ENCODE assay signal across 24 mouse cellular contexts in genomic region chr6:5819674-5820073, GRCm38 (mm10).
DNase-seq lines count a peak whose midpoint lies in the region; ATAC-seq and TF ChIP-seq lines count a peak whose summit lies in the region.
"Had no signal": no experiment of that assay in that cellular context is flagged by ENCODE, and none has a peak within 500 bp of the region (broad histone marks: within the 10 kb centered on the region; RNA-seq: fewer than 3 reads in every experiment).

No protein-coding gene starts in this region.

- H3K79me2 ChIP-seq in heart, adult 2 months (replicated peaks; ENCODE audit: control insufficient read depth, insufficient read depth, low read length) = no peaks in the 10 kb centered on the region

- no peak for TF ChIP-seq EP300 in heart, adult 2 months (IDR thresholded peaks at IDR 0.05; ENCODE audit: insufficient read depth, low read depth, low read length)

- no peaks in the 10 kb centered on the region for H3K36me3 ChIP-seq in heart, embryonic 10.5 days
- H3K36me3 ChIP-seq in heart, adult 2 months (ENCODE audit: control insufficient read depth, insufficient read depth, low read length) = no peaks in the 10 kb centered on the region
- no peaks in the 10 kb centered on the region for H3K36me3 ChIP-seq in megakaryocyte, embryonic 14.5 days (replicated peaks; ENCODE audit: low read length)
- H3K36me3 ChIP-seq in intestine, postnatal 0 days (ENCODE audit: control insufficient read depth, insufficient read depth) = no peaks in the 10 kb centered on the region
- H3K36me3 ChIP-seq: embryonic facial prominence, embryonic 12.5 days; embryonic facial prominence, embryonic 15.5 days; heart, embryonic 13.5 days had no signal

- intact Hi-C loops in heart, adult 2 months (cut with DNase I) = no loop called here

- H3K9ac ChIP-seq in heart, adult 2 months (ENCODE audit: low read depth, low read length) = no peak overlapping the region
- H3K9ac ChIP-seq in intestine, postnatal 0 days (ENCODE audit: low read depth, low read length) = no peak overlapping the region
- H3K9ac ChIP-seq: embryonic facial prominence, embryonic 12.5 days; embryonic facial prominence, embryonic 15.5 days; forebrain, postnatal 0 days; heart, embryonic 13.5 days; hindbrain, embryonic 14.5 days had no signal

- ATAC-seq in megakaryocyte, adult 5-6 weeks (ENCODE audit: poor library complexity, severe bottlenecking) = no peak
- ATAC-seq in intestine, postnatal 0 days = peak; percentile 91
- ATAC-seq: CD4-positive, CD25-positive, alpha-beta regulatory T cell, adult 4 months; forebrain, embryonic 14.5 days; forebrain, postnatal 0 days; hindbrain, postnatal 0 days had no signal

- no peak overlapping the region for H3K4me3 ChIP-seq in heart, embryonic 10.5 days
- no peak overlapping the region for H3K4me3 ChIP-seq in heart, adult 2 months
- peak overlapping the region; percentile 28 for H3K4me3 ChIP-seq in megakaryocyte, embryonic 14.5 days (replicated peaks)
- H3K4me3 ChIP-seq in intestine, postnatal 0 days (ENCODE audit: low read depth, low read length) = no peak overlapping the region
- H3K4me3 ChIP-seq: embryonic facial prominence, embryonic 12.5 days; embryonic facial prominence, embryonic 15.5 days; heart, embryonic 13.5 days had no signal

- DNase-seq in heart, embryonic 10.5 days (ENCODE audit: low spot score) = peak; percentile 33
- no peak for DNase-seq in heart, adult 2 months
- no peak for DNase-seq in right cerebral cortex, postnatal 14 days
- DNase-seq in testis, postnatal 10 days (ENCODE audit: low spot score) = no peak
- DNase-seq: adrenal gland, adult 2 months; adrenal gland, postnatal 14 days; cerebellum, adult 11 months; cerebellum, adult 2 months; cerebellum, adult 9-11 months; cerebellum, postnatal 25 days; forebrain, postnatal 0 days; gastrocnemius, postnatal 25 days; heart, postnatal 14 days; heart, postnatal 4 days had no signal

- no peak overlapping the region for H3K27ac ChIP-seq in heart, embryonic 10.5 days
- H3K27ac ChIP-seq in heart, adult 2 months = no peak overlapping the region
- H3K27ac ChIP-seq in intestine, postnatal 0 days (ENCODE audit: low read depth, low read length) = no peak overlapping the region
- H3K27ac ChIP-seq: embryonic facial prominence, embryonic 12.5 days; embryonic facial prominence, embryonic 15.5 days; heart, embryonic 13.5 days; hindbrain, embryonic 14.5 days; hindbrain, postnatal 0 days had no signal

- H3K4me2 ChIP-seq in intestine, postnatal 0 days (replicated peaks; ENCODE audit: low read depth) = no peak overlapping the region
- H3K4me2 ChIP-seq: embryonic facial prominence, embryonic 12.5 days; embryonic facial prominence, embryonic 15.5 days; heart, embryonic 13.5 days; hindbrain, embryonic 14.5 days had no signal

- no peaks in the 10 kb centered on the region for H3K9me3 ChIP-seq in heart, embryonic 10.5 days
- H3K9me3 ChIP-seq in megakaryocyte, embryonic 14.5 days = peaks cover 18% of the 10 kb centered on the region; the same call in 1 of the 2 replicates
- no peaks in the 10 kb centered on the region for H3K9me3 ChIP-seq in intestine, postnatal 0 days (ENCODE audit: control insufficient read depth)
- H3K9me3 ChIP-seq: embryonic facial prominence, embryonic 12.5 days; embryonic facial prominence, embryonic 15.5 days; heart, embryonic 13.5 days had no signal

- 83% methylated on average over 3 of the region's 3 CpGs for WGBS in heart, embryonic 10.5 days
- WGBS in heart, adult 2 months = 78% methylated on average over 3 of the region's 3 CpGs
- 48% methylated on average over 3 of the region's 3 CpGs for WGBS in intestine, postnatal 0 days

- no peak for TF ChIP-seq CTCF in heart, adult 2 months (IDR thresholded peaks at IDR 0.05)
- no peak for TF ChIP-seq CTCF in intestine, postnatal 0 days (IDR thresholded peaks at IDR 0.05; ENCODE audit: low read depth)

- no peak for TF ChIP-seq POLR2A in heart, adult 2 months (IDR thresholded peaks at IDR 0.05; ENCODE audit: insufficient read depth, low read depth, low read length)

- no peaks in the 10 kb centered on the region for H3K4me1 ChIP-seq in heart, embryonic 10.5 days
- H3K4me1 ChIP-seq in heart, adult 2 months (ENCODE audit: control insufficient read depth, insufficient read depth, low read length) = no peaks in the 10 kb centered on the region
- H3K4me1 ChIP-seq in megakaryocyte, embryonic 14.5 days = no peaks in the 10 kb centered on the region
- H3K4me1 ChIP-seq in intestine, postnatal 0 days (replicated peaks; ENCODE audit: control insufficient read depth, insufficient read depth, low read length) = no peaks in the 10 kb centered on the region
- H3K4me1 ChIP-seq: embryonic facial prominence, embryonic 12.5 days; embryonic facial prominence, embryonic 15.5 days; heart, embryonic 13.5 days had no signal

- no peaks in the 10 kb centered on the region for H3K27me3 ChIP-seq in heart, embryonic 10.5 days (ENCODE audit: insufficient read depth, poor library complexity, severe bottlenecking)
- H3K27me3 ChIP-seq in heart, adult 2 months (ENCODE audit: control insufficient read depth, insufficient read depth, low read length) = no peaks in the 10 kb centered on the region
- no peaks in the 10 kb centered on the region for H3K27me3 ChIP-seq in megakaryocyte, embryonic 14.5 days (replicated peaks)
- H3K27me3 ChIP-seq in intestine, postnatal 0 days (replicated peaks; ENCODE audit: control insufficient read depth, insufficient read depth, low read length) = no peaks in the 10 kb centered on the region
- H3K27me3 ChIP-seq: embryonic facial prominence, embryonic 15.5 days; heart, embryonic 13.5 days had no signal
